Mouse (Mus musculus) MEL (cell line): Measurements from ENCODE around the gene Gm38394. TPM values are rescaled to one million over a fixed set of nuclear protein-coding genes. Genes with fewer than 3 reads are reported as not detected.

ENCODE experiments used
- DNase-seq: peaks from one replicate; pipeline ENCODE4 v3.0.0; 2011; ENCODE audit warnings: low read depth, low spot score
- H3K27ac ChIP-seq: 2 replicates; pipeline ENCODE4 v1.5.1; 2012; ENCODE audit warnings: low read depth, mild to moderate bottlenecking, control low read depth, low read length, moderate library complexity; ENCODE audit not compliant: control insufficient read depth
- H3K27me3 ChIP-seq, 2 experiments: fragments of 150-350 bp in 1 of 2; sonication (generic) in 1 of 2; 2 replicates each; pipeline ENCODE4 v1.6.1; 2012; ENCODE audit warnings: low read length in 2 of 2, mild to moderate bottlenecking in 2 of 2, improper control_type of control experiment in 1 of 2, moderate library complexity in 1 of 2; ENCODE audit not compliant: insufficient read depth in 2 of 2, control insufficient read depth in 1 of 2
- H3K36me3 ChIP-seq, 2 experiments: 2 replicates each; pipeline ENCODE4 v1.6.1; 2012 to 2014; ENCODE audit warnings: low read length in 2 of 2, improper control_type of control experiment in 1 of 2, inconsistent platforms in 1 of 2, mild to moderate bottlenecking in 1 of 2; ENCODE audit not compliant: insufficient read depth in 2 of 2, control insufficient read depth in 1 of 2
- H3K4me1 ChIP-seq, 2 experiments: fragments of 150-350 bp in 1 of 2; sonication (generic) in 1 of 2; 2 replicates each; pipeline ENCODE4 v1.6.1; 2012; ENCODE audit warnings: low read length in 2 of 2, improper control_type of control experiment in 1 of 2, mild to moderate bottlenecking in 1 of 2; ENCODE audit not compliant: insufficient read depth in 2 of 2, control insufficient read depth in 1 of 2
- H3K4me3 ChIP-seq, 2 experiments: fragments of 150-350 bp in 1 of 2; sonication (generic) in 1 of 2; 2 replicates each; pipeline ENCODE4 v1.5.1; 2012; ENCODE audit warnings: low read depth in 2 of 2, low read length in 2 of 2, mild to moderate bottlenecking in 2 of 2, moderate library complexity in 2 of 2, control low read depth in 1 of 2, improper control_type of control experiment in 1 of 2; ENCODE audit not compliant: control insufficient read depth in 1 of 2, insufficient read depth in 1 of 2
- H3K79me2 ChIP-seq: 2 replicates; pipeline ENCODE4 v1.6.1; 2012; ENCODE audit warnings: mild to moderate bottlenecking, low read length, moderate library complexity; ENCODE audit not compliant: control insufficient read depth, poor library complexity, insufficient read depth
- H3K9ac ChIP-seq: 2 replicates; pipeline ENCODE4 v1.6.1; 2012; ENCODE audit warnings: low read depth, mild to moderate bottlenecking, control low read depth, low read length, moderate library complexity; ENCODE audit not compliant: control insufficient read depth, poor library complexity, severe bottlenecking
- H3K9me3 ChIP-seq: fragments of 150-350 bp; sonication (generic); replicated peaks from 2 replicates; pipeline ENCODE4 v1.6.1; 2012; ENCODE audit warnings: mild to moderate bottlenecking, low read length, improper control_type of control experiment, moderate library complexity; ENCODE audit not compliant: insufficient read depth
- BHLHE40 ChIP-seq: IDR thresholded peaks from 2 replicates; pipeline ENCODE4 v1.6.1; 2012; ENCODE audit warnings: low read depth, mild to moderate bottlenecking, inconsistent platforms, low read length, improper control_type of control experiment, borderline replicate concordance
- CHD1 ChIP-seq: IDR thresholded peaks from 2 replicates; pipeline ENCODE4 v1.6.1; 2012; ENCODE audit warnings: low read depth, mild to moderate bottlenecking, inconsistent platforms, low read length, improper control_type of control experiment
- ELF1 ChIP-seq: IDR thresholded peaks from 2 replicates; pipeline ENCODE4 v1.6.1; 2014; ENCODE audit warnings: low read depth, mild to moderate bottlenecking, inconsistent platforms, low read length, improper control_type of control experiment, moderate library complexity
- EP300 ChIP-seq, 2 experiments: IDR thresholded peaks; 2 replicates each; pipeline ENCODE4 v1.6.1; 2011; ENCODE audit warnings: improper control_type of control experiment in 2 of 2, low read length in 2 of 2, low read depth in 1 of 2, mild to moderate bottlenecking in 1 of 2
- GATA1 ChIP-seq: IDR thresholded peaks from 2 replicates; pipeline ENCODE4 v1.6.1; 2011; ENCODE audit warnings: low read depth, low read length, improper control_type of control experiment
- HCFC1 ChIP-seq: IDR thresholded peaks from 2 replicates; pipeline ENCODE4 v1.6.1; 2012; ENCODE audit warnings: low read depth, mild to moderate bottlenecking, inconsistent platforms, low read length, improper control_type of control experiment, moderate library complexity
- KAT2A ChIP-seq: conservative IDR thresholded peaks from 2 replicates; pipeline ENCODE4 v1.6.1; 2012; ENCODE audit warnings: low read depth, low read length, improper control_type of control experiment, inconsistent platforms
- MAFK ChIP-seq: IDR thresholded peaks from 2 replicates; pipeline ENCODE4 v1.6.1; 2011; ENCODE audit warnings: low read depth, mild to moderate bottlenecking, low read length, improper control_type of control experiment, borderline replicate concordance
- MAZ ChIP-seq: IDR thresholded peaks from 2 replicates; pipeline ENCODE4 v1.6.1; 2012; ENCODE audit warnings: low read depth, mild to moderate bottlenecking, inconsistent platforms, low read length, improper control_type of control experiment
- MEF2A ChIP-seq: IDR thresholded peaks from 2 replicates; pipeline ENCODE4 v1.6.1; 2014; ENCODE audit warnings: low read depth, mild to moderate bottlenecking, inconsistent platforms, low read length, improper control_type of control experiment; ENCODE audit not compliant: poor library complexity, insufficient replicate concordance, severe bottlenecking; ENCODE audit errors: extremely low read depth
- MXI1 ChIP-seq: IDR thresholded peaks from 2 replicates; pipeline ENCODE4 v1.6.1; 2011; ENCODE audit warnings: mild to moderate bottlenecking, low read depth, low read length, improper control_type of control experiment
- MYC ChIP-seq: IDR thresholded peaks from 2 replicates; pipeline ENCODE4 v1.6.1; 2011; ENCODE audit warnings: low read depth, mild to moderate bottlenecking, low read length, improper control_type of control experiment, moderate library complexity
- NELFE ChIP-seq: IDR thresholded peaks from 2 replicates; pipeline ENCODE4 v1.6.1; 2011; ENCODE audit warnings: low read depth, low read length, improper control_type of control experiment
- NRF1 ChIP-seq: IDR thresholded peaks from 2 replicates; pipeline ENCODE4 v1.6.1; 2014; ENCODE audit warnings: low read depth, mild to moderate bottlenecking, inconsistent platforms, low read length, improper control_type of control experiment, moderate library complexity; ENCODE audit not compliant: poor library complexity, insufficient read depth, severe bottlenecking
- POLR2A ChIP-seq, 2 experiments: IDR thresholded peaks; 2 replicates each; pipeline ENCODE4 v1.6.1; 2011 to 2012; ENCODE audit warnings: low read length in 2 of 2, mild to moderate bottlenecking in 2 of 2, control low read depth in 1 of 2, improper control_type of control experiment in 1 of 2, low read depth in 1 of 2, moderate library complexity in 1 of 2; ENCODE audit not compliant: control insufficient read depth in 1 of 2, insufficient read depth in 1 of 2, poor library complexity in 1 of 2
- POLR2AphosphoS5 ChIP-seq: IDR thresholded peaks from 2 replicates; pipeline ENCODE4 v1.6.1; 2012; ENCODE audit warnings: low read depth, borderline replicate concordance, mild to moderate bottlenecking, inconsistent platforms, low read length, moderate library complexity, mixed read lengths
- RAD21 ChIP-seq: IDR thresholded peaks from 2 replicates; pipeline ENCODE4 v1.6.1; 2011; ENCODE audit warnings: mild to moderate bottlenecking, low read depth, low read length, improper control_type of control experiment
- RCOR1 ChIP-seq: IDR thresholded peaks from 2 replicates; pipeline ENCODE4 v1.6.1; 2012; ENCODE audit warnings: low read depth, mild to moderate bottlenecking, inconsistent platforms, low read length, improper control_type of control experiment
- SIN3A ChIP-seq: IDR thresholded peaks from 2 replicates; pipeline ENCODE4 v1.6.1; 2012; ENCODE audit warnings: low read length, improper control_type of control experiment, inconsistent platforms
- SMC3 ChIP-seq: IDR thresholded peaks from 2 replicates; pipeline ENCODE4 v1.6.1; 2011; ENCODE audit warnings: low read depth, low read length, improper control_type of control experiment
- TAL1 ChIP-seq: IDR thresholded peaks from 2 replicates; pipeline ENCODE4 v1.6.1; 2012; ENCODE audit warnings: mild to moderate bottlenecking, inconsistent platforms, low read length, moderate library complexity, mixed read lengths
- TBP ChIP-seq: IDR thresholded peaks from 2 replicates; pipeline ENCODE4 v1.8.0; 2011; ENCODE audit warnings: low read depth, low read length, improper control_type of control experiment
- ZMIZ1 ChIP-seq: IDR thresholded peaks from 2 replicates; pipeline ENCODE4 v1.6.1; 2012; ENCODE audit warnings: low read depth, mild to moderate bottlenecking, inconsistent platforms, low read length, improper control_type of control experiment, moderate library complexity
- ZNF384 ChIP-seq: IDR thresholded peaks from 2 replicates; pipeline ENCODE4 v1.6.1; 2012; ENCODE audit warnings: low read depth, mild to moderate bottlenecking, inconsistent platforms, low read length, improper control_type of control experiment
- polyA plus RNA-seq, 2 experiments: library from polyadenylated mRNA; stranded (reverse) in 1 of 2; unstranded in 1 of 2; fragments of >175 nt in 1 of 2; fragments of >200 nt in 1 of 2; gene quantifications; 2 replicates each; pipeline versions ENCODE4 v1.2.1 to v1.2.4; 2012; ENCODE audit warnings: low replicate concordance in 2 of 2, low read depth in 1 of 2; ENCODE audit not compliant: insufficient read length in 2 of 2, insufficient read depth in 1 of 2, missing spikeins in 1 of 2
- total RNA-seq: library from RNA; depleted of rRNA; stranded (reverse); fragments of 300-350 nt; gene quantifications from 2 replicates; pipeline ENCODE4 v1.2.3, GENCODE M21; 2012

Gm38394 gene
- total and polyA plus RNA-seq, 3 experiments, result 1.0 to 5.2 TPM; not detected in 1

DNA sequence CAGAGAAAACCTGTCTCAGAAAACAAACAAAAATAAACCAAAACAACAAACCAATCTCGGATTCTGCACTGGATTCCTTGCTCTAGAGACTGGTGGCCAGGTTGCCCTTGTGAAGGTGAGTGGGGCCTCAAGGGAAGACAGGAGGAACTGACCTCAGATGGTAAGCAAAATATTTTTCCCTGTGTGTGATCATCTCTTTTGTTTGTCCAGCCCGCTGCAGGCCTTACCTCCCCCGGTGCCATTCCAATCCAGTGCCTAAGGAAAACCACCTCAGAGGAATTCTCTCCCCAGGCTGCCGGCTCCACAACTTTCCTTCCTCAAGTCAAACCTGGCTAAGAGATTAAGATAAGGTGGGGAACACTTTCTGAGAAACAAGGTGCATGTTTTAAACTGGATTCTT, 31.1 kb upstream of the Gm38394 start:
- Histone ChIP-seq H3K4me1 (no peaks in the 10 kb centered on the region), H3K79me2 (no peaks in the 10 kb centered on the region), H3K9ac (no peak overlapping the region)

DNA sequence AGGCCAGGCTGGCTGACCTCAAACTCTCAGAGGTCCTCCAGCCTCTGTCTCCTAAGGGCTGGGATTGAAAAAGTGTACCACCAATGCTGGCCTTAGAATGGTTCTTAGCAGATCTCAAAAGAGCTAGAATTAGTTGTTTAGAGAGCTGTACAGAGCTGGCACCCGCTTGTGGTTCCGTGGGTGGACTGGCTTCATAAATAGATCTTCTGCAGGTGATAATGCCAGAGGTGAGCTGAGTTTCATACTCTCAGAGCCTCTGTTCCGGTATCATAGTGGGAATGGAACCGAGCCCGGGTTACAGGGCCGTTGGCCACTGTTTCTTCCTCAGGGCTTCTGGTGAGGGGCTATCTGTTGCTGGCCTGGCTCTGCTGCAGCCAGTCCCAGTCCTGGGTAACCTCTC, 29.9 kb upstream of the Gm38394 start:
- Histone ChIP-seq H3K4me1 (no peaks in the 10 kb centered on the region), H3K4me3 (no peak overlapping the region), H3K36me3 (no peaks in the 10 kb centered on the region), H3K9ac (no peak overlapping the region), H3K9me3 (no peaks in the 10 kb centered on the region), H3K27ac (no peak overlapping the region), H3K27me3 (peaks cover 0 to 5% of the 10 kb centered on the region in 2 experiments; a peak in 2 of 4 replicates), H3K79me2 (no peaks in the 10 kb centered on the region)
- no peak for DNase-seq
- TF ChIP-seq ELF1, result no peak

More for the DNA sequence above, 31.1 kb upstream of the Gm38394 start:
- Histone ChIP-seq H3K27me3 (peaks cover 0 to 5% of the 10 kb centered on the region in 2 experiments; a peak in 2 of 4 replicates), H3K4me3 (no peak overlapping the region), H3K9me3 (no peaks in the 10 kb centered on the region), H3K36me3 (no peaks in the 10 kb centered on the region), H3K27ac (no peak overlapping the region)
- TF ChIP-seq MAZ, result no peak
- no peak for TF ChIP-seq HCFC1
- TF ChIP-seq KAT2A, result no peak
- TF ChIP-seq CHD1, result no peak
- no peak for TF ChIP-seq TBP
- TF ChIP-seq MEF2A, result no peak
- TF ChIP-seq SIN3A, result no peak
- no peak for TF ChIP-seq NRF1
- TF ChIP-seq SMC3, result no peak
- no peak for DNase-seq

DNA sequence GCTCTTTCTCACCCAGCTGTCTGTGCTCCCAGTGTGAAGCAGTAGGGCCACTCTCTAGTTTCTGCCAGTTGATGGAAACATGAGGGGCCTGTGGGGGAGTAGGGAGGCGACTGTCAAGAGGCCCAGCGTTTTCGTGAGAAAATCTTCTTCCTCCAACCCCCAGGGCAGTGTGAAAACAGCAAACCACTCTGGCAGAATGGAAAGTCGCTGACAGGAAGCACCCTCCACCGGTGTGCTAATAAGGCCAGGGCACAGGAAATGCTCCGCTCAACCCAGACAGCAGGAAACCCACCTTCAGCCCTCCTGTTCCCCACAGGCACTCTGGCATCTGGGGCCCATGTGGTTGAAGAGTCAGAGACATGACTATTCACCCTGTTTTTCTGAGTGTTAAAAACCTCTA, 28.8 kb upstream of the Gm38394 start, which contains the start of gene Lax1:
Gene Lax1, minus strand, starts transcription at position 212 of the 400 bp plus-strand sequence.
- no peaks in the 10 kb centered on the region for H3K9me3 ChIP-seq
- H3K27me3 ChIP-seq, result peaks cover 0 to 5% of the 10 kb centered on the region in 2 experiments; a peak in 2 of 4 replicates
- H3K9ac ChIP-seq, result no peak within 1 kb of the TSS
- DNase-seq, result no peak
- H3K36me3 ChIP-seq, result no peaks in the 10 kb centered on the region
- TF ChIP-seq POLR2A (IDR thresholded peaks at IDR 0.05; ENCODE audit: control insufficient read depth in 1 of 2, insufficient read depth in 1 of 2, low read depth in 1 of 2, low read length in 2 of 2, poor library complexity in 1 of 2) (no peak), RAD21 (no peak), MAFK (no peak), HCFC1 (no peak), MYC (no peak), MXI1 (no peak), MAZ (no peak), TAL1 (no peak), NELFE (no peak), BHLHE40 (no peak), ZMIZ1 (no peak), GATA1 (no peak), RCOR1 (no peak), EP300 (IDR thresholded peaks at IDR 0.05; ENCODE audit: low read depth in 1 of 2, low read length in 2 of 2) (no peak), CHD1 (no peak), SMC3 (no peak), POLR2AphosphoS5 (no peak), ZNF384 (no peak), KAT2A (no peak)
- no peak within 1 kb of the TSS for H3K27ac ChIP-seq
- H3K4me3 ChIP-seq, result no peak within 1 kb of the TSS
- H3K79me2 ChIP-seq, result no peaks in the 10 kb centered on the region
- no peaks in the 10 kb centered on the region for H3K4me1 ChIP-seq
